Mouse (Mus musculus): ENCODE measurements around the gene Sept9. TPM values are rescaled to one million over a fixed set of nuclear protein-coding genes. Genes with fewer than 3 reads are reported as not detected.

Gene Sept9
- polyA plus RNA-seq, 1 experiment from 2014 or later = 186 TPM

GRCm38 (mm10) chr11:117245041-117245725 lies 45.7 kb downstream of the Sept9 start:
- Histone ChIP-seq H3K36me3 (no peaks in the 10 kb centered on the region), H3K9me3 (replicated peaks) (no peaks in the 10 kb centered on the region), H3K4me1 (peaks cover 35% of the 10 kb centered on the region), H3K4me3 (no peak overlapping the region), H3K27ac (replicated peaks) (no peak overlapping the region), H3K27me3 (ENCODE audit: low read depth, poor library complexity, severe bottlenecking) (no peaks in the 10 kb centered on the region)
- 48% methylated on average over 8 of the region's 8 CpGs for WGBS
- no peak for DNase-seq (ENCODE audit: low spot score)

- no peak overlapping the region for H3K27ac ChIP-seq (replicated peaks)
- no peak for DNase-seq (ENCODE audit: low spot score)
- H3K36me3 ChIP-seq = no peaks in the 10 kb centered on the region
- no peaks in the 10 kb centered on the region for H3K27me3 ChIP-seq (ENCODE audit: low read depth, poor library complexity, severe bottlenecking)
- no peaks in the 10 kb centered on the region for H3K9me3 ChIP-seq (replicated peaks)
- WGBS = 84% methylated on average over 3 of the region's 3 CpGs
- H3K4me3 ChIP-seq = no peak overlapping the region
- peaks cover 35% of the 10 kb centered on the region for H3K4me1 ChIP-seq
Observed at GRCm38 (mm10) chr11:117245846-117246245, 46.4 kb downstream of the Sept9 start.

- Histone ChIP-seq H3K27ac (replicated peaks) (no peak overlapping the region), H3K4me3 (no peak overlapping the region), H3K9me3 (replicated peaks) (no peaks in the 10 kb centered on the region), H3K27me3 (ENCODE audit: low read depth, poor library complexity, severe bottlenecking) (no peaks in the 10 kb centered on the region), H3K36me3 (no peaks in the 10 kb centered on the region), H3K4me1 (peaks cover 39% of the 10 kb centered on the region)
- DNase-seq (ENCODE audit: low spot score) = no peak
- 74% methylated on average over 8 of the region's 8 CpGs for WGBS
Observed at GRCm38 (mm10) chr11:117246286-117246685, 46.8 kb downstream of the Sept9 start.

- Histone ChIP-seq H3K36me3 (no peaks in the 10 kb centered on the region), H3K27me3 (ENCODE audit: low read depth, poor library complexity, severe bottlenecking) (no peaks in the 10 kb centered on the region), H3K9me3 (replicated peaks) (no peaks in the 10 kb centered on the region), H3K4me3 (no peak overlapping the region), H3K27ac (replicated peaks) (0 out of 2 replicates have a peak overlapping the region, but pooled peaks have one; percentile 17), H3K4me1 (peaks cover 41% of the 10 kb centered on the region)
- WGBS = 86% methylated on average over 9 of the region's 9 CpGs
- DNase-seq (ENCODE audit: low spot score) = no peak
Observed at GRCm38 (mm10) chr11:117246981-117247431, 47.5 kb downstream of the Sept9 start.

- Histone ChIP-seq H3K36me3 (no peaks in the 10 kb centered on the region), H3K27me3 (ENCODE audit: low read depth, poor library complexity, severe bottlenecking) (no peaks in the 10 kb centered on the region), H3K4me1 (peaks cover 41% of the 10 kb centered on the region), H3K4me3 (no peak overlapping the region), H3K9me3 (replicated peaks) (no peaks in the 10 kb centered on the region), H3K27ac (replicated peaks) (no peak overlapping the region)
- WGBS = 77% methylated on average over 5 of the region's 5 CpGs
- DNase-seq (ENCODE audit: low spot score) = no peak
Observed at GRCm38 (mm10) chr11:117247541-117247940, 48.1 kb downstream of the Sept9 start.

- Histone ChIP-seq H3K4me1 (peaks cover 45% of the 10 kb centered on the region), H3K27ac (replicated peaks) (peak overlapping the region; percentile 47; the same call in 1 of the 2 replicates), H3K9me3 (replicated peaks) (no peaks in the 10 kb centered on the region), H3K4me3 (no peak overlapping the region), H3K36me3 (no peaks in the 10 kb centered on the region), H3K27me3 (ENCODE audit: low read depth, poor library complexity, severe bottlenecking) (no peaks in the 10 kb centered on the region)
- 78% methylated on average over 11 of the region's 11 CpGs for WGBS
- DNase-seq (ENCODE audit: low spot score) = no peak
Observed at GRCm38 (mm10) chr11:117248734-117249248, 49.3 kb downstream of the Sept9 start.

- 74% methylated on average over 18 of the region's 18 CpGs for WGBS
- H3K27ac ChIP-seq (replicated peaks) = peak overlapping the region; percentile 47; the same call in 1 of the 2 replicates
- H3K9me3 ChIP-seq (replicated peaks) = no peaks in the 10 kb centered on the region
- no peak for DNase-seq (ENCODE audit: low spot score)
- no peaks in the 10 kb centered on the region for H3K27me3 ChIP-seq (ENCODE audit: low read depth, poor library complexity, severe bottlenecking)
- no peaks in the 10 kb centered on the region for H3K36me3 ChIP-seq
- H3K4me3 ChIP-seq = no peak overlapping the region
- H3K4me1 ChIP-seq = peaks cover 50% of the 10 kb centered on the region
Observed at GRCm38 (mm10) chr11:117249282-117249984, 50.0 kb downstream of the Sept9 start.

- Histone ChIP-seq H3K4me3 (no peak overlapping the region), H3K4me1 (peaks cover 49% of the 10 kb centered on the region), H3K9me3 (replicated peaks) (no peaks in the 10 kb centered on the region), H3K36me3 (no peaks in the 10 kb centered on the region), H3K27me3 (ENCODE audit: low read depth, poor library complexity, severe bottlenecking) (no peaks in the 10 kb centered on the region), H3K27ac (replicated peaks) (no peak overlapping the region)
- no peak for DNase-seq (ENCODE audit: low spot score)
- WGBS = 90% methylated on average over 22 of the region's 22 CpGs
Observed at GRCm38 (mm10) chr11:117249985-117250928, 50.8 kb downstream of the Sept9 start.

- H3K27ac ChIP-seq (replicated peaks) = 0 out of 2 replicates have a peak overlapping the region, but pooled peaks have one; percentile 38
- peaks cover 44% of the 10 kb centered on the region for H3K4me1 ChIP-seq
- no peaks in the 10 kb centered on the region for H3K36me3 ChIP-seq
- no peak overlapping the region for H3K4me3 ChIP-seq
- DNase-seq (ENCODE audit: low spot score) = no peak
- no peaks in the 10 kb centered on the region for H3K9me3 ChIP-seq (replicated peaks)
- no peaks in the 10 kb centered on the region for H3K27me3 ChIP-seq (ENCODE audit: low read depth, poor library complexity, severe bottlenecking)
- 94% methylated on average over 4 of the region's 4 CpGs for WGBS
Observed at GRCm38 (mm10) chr11:117251755-117252154, 52.3 kb downstream of the Sept9 start.

- H3K27me3 ChIP-seq (ENCODE audit: low read depth, poor library complexity, severe bottlenecking) = no peaks in the 10 kb centered on the region
- 87% methylated on average over 13 of the region's 13 CpGs for WGBS
- DNase-seq (ENCODE audit: low spot score) = no peak
- H3K4me3 ChIP-seq = no peak overlapping the region
- no peaks in the 10 kb centered on the region for H3K36me3 ChIP-seq
- H3K4me1 ChIP-seq = peaks cover 39% of the 10 kb centered on the region
- no peaks in the 10 kb centered on the region for H3K9me3 ChIP-seq (replicated peaks)
- H3K27ac ChIP-seq (replicated peaks) = 0 out of 2 replicates have a peak overlapping the region, but pooled peaks have one; percentile 33
Observed at GRCm38 (mm10) chr11:117252846-117253245, 53.4 kb downstream of the Sept9 start.

GRCm38 (mm10) chr11:117254161-117255107 lies 55.0 kb downstream of the Sept9 start:
- no peaks in the 10 kb centered on the region for H3K27me3 ChIP-seq (ENCODE audit: low read depth, poor library complexity, severe bottlenecking)
- H3K36me3 ChIP-seq = no peaks in the 10 kb centered on the region
- no peak overlapping the region for H3K4me3 ChIP-seq
- 75% methylated on average over 18 of the region's 18 CpGs for WGBS
- H3K9me3 ChIP-seq (replicated peaks) = no peaks in the 10 kb centered on the region
- DNase-seq (ENCODE audit: low spot score) = no peak
- H3K4me1 ChIP-seq = peaks cover 26% of the 10 kb centered on the region
- H3K27ac ChIP-seq (replicated peaks) = no peak overlapping the region

Data from midbrain, embryonic 10.5 days (tissue).